Mouse (Mus musculus) heart, embryonic 13.5 days (tissue): ENCODE measurements around the gene Uxt. TPM values are rescaled to one million over a fixed set of nuclear protein-coding genes. Genes with fewer than 3 reads are reported as not detected.
A peak's percentile ranks its signal among the peaks of the same experiment; 100 is the strongest.

Source experiments
- ATAC-seq: fragments of 200-750 bp; cut with Nextera tagmentation; 2 replicates; pipeline ENCODE4 v1.8.0; 2017; ENCODE audit warnings: moderate TSS enrichment; ENCODE audit not compliant: insufficient number of reproducible peaks, low FRiP score, low TSS enrichment; ENCODE audit errors: extremely low read depth
- H3K27ac ChIP-seq: fragments of 300-500 bp; sonication (generic); replicated peaks from 2 replicates; pipeline ENCODE4 v1.5.1; 2015; ENCODE audit warnings: moderate library complexity, mild to moderate bottlenecking, inconsistent platforms
- H3K27me3 ChIP-seq: fragments of 300-500 bp; sonication (generic); replicated peaks from 2 replicates; pipeline ENCODE4 v1.6.1; 2015; ENCODE audit warnings: mild to moderate bottlenecking, inconsistent platforms
- H3K36me3 ChIP-seq: fragments of 300-500 bp; sonication (generic); 2 replicates; pipeline ENCODE4 v1.6.1; 2015; ENCODE audit warnings: mild to moderate bottlenecking, inconsistent platforms
- H3K4me1 ChIP-seq: fragments of 300-500 bp; sonication (generic); 2 replicates; pipeline ENCODE4 v1.6.1; 2015; ENCODE audit warnings: inconsistent platforms
- H3K4me2 ChIP-seq: fragments of 300-500 bp; sonication (generic); 2 replicates; pipeline ENCODE4 v1.6.1; 2015; ENCODE audit warnings: inconsistent platforms, mild to moderate bottlenecking, moderate library complexity
- H3K4me3 ChIP-seq: fragments of 300-500 bp; sonication (generic); 2 replicates; pipeline ENCODE4 v1.5.1; 2015; ENCODE audit warnings: moderate library complexity, mild to moderate bottlenecking, inconsistent platforms
- H3K9ac ChIP-seq: fragments of 300-500 bp; sonication (generic); 2 replicates; pipeline ENCODE4 v1.6.1; 2015; ENCODE audit warnings: inconsistent platforms, mild to moderate bottlenecking, moderate library complexity
- H3K9me3 ChIP-seq: fragments of 300-500 bp; sonication (generic); 2 replicates; pipeline ENCODE4 v1.6.1; 2016; ENCODE audit warnings: inconsistent platforms
- WGBS: fragments of 180-500 bp; shearing (Covaris S2); methylation state at CpG from one replicate; pipeline ENCODE4 v1.1.7; 2015; ENCODE audit warnings: mixed read lengths; 5-methylcytosine and 5-hydroxymethylcytosine counted together
- polyA plus RNA-seq: library from polyadenylated mRNA; unstranded; fragments of >200 nt; fragmentation: Nextera tagmentation; extraction: Ambion mirVana; gene quantifications from 2 replicates; pipeline ENCODE4 v1.2.1, GENCODE M21; 2015

The Uxt gene
- 46.6 and 56.5 TPM in 2 replicates for polyA plus RNA-seq

DNA sequence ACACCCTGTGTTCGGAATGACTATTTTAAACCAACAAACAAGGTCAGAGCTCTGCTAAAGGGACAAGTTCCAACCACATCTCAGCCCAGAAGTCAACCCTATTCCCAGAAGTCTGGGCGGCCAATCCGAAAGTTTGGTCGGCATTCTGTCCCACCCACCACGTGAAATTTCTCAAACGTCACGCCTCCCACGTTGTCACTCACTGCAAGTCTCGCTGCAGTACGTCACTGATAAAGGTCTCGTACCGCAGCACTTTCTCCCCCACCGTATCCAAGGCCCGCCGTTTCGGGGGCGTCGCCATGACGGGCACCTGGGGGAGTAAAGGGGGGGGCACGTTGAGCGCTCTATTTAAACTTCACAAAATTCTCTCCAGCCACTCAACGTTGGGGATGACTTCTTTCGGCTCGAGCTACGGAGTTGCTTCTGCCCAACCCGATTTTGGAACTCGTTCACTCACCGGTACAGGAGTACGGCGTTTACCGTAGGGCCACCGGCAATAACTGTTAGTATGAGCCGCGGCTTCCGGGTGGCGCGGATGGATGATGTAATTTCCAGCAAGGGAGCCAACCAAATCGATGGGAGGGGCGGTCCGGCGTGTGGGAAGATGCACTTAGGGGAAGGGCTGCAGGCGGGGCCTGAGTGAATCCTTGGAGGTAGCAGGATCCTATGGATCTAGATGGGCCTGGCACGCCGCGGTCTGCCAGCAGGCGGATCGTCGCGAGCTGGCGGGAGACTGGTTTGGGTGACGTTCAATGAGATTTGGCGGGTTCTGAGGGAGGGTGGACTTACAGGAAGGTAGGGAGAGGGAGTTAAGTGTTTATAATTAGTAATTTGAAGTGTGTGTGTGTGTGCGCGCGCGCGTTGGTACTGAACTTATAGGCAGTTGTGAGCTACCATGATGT lies at the start of gene Uxt:
Gene Uxt, minus strand, starts transcription at position 541 of the 902 bp plus-strand sequence.
- Histone ChIP-seq H3K36me3 (peaks cover 19% of the 10 kb centered on the region), H3K9me3 (no peaks in the 10 kb centered on the region), H3K4me3 (peak within 1 kb of the TSS; percentile 62), H3K27me3 (no peaks in the 10 kb centered on the region), H3K4me1 (0 out of 2 replicates have a peak, but pooled peaks cover 2% of the 10 kb centered on the region), H3K4me2 (peak within 1 kb of the TSS; percentile 66), H3K27ac (peak within 1 kb of the TSS; percentile 90), H3K9ac (peak within 1 kb of the TSS; percentile 77)
- 11% methylated on average over 57 of the region's 57 CpGs for WGBS
- ATAC-seq: peak; percentile 94

DNA sequence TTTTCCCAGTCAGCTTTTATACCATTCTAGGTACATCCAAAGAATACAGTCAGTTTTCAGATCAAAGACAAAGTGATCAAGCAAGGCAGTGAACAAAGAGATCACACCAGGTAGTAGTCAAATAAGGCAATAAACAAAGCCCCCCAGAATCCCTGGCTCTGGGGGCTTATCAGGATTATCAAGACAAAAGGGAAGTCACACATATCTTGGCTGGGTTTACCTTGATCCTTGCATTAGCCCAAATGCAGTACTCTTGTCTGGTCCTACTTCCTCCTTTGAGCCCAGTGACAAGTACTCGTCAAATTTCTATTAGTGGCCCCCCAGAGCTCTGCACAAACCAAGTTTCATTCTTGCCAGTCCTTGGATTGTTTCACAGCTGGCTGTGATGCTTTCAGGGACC lies 19.1 kb upstream of the Uxt start:
- 62% methylated on average over 1 of the region's 1 CpGs for whole genome bisulfite sequencing
- Histone ChIP-seq H3K36me3 (peaks cover 6% of the 10 kb centered on the region; the same call in 1 of the 2 replicates), H3K4me1 (no peaks in the 10 kb centered on the region), H3K27ac (no peak overlapping the region), H3K9ac (no peak overlapping the region), H3K27me3 (no peaks in the 10 kb centered on the region), H3K4me3 (no peak overlapping the region), H3K9me3 (no peaks in the 10 kb centered on the region), H3K4me2 (no peak overlapping the region)
- ATAC-seq: no peak

DNA sequence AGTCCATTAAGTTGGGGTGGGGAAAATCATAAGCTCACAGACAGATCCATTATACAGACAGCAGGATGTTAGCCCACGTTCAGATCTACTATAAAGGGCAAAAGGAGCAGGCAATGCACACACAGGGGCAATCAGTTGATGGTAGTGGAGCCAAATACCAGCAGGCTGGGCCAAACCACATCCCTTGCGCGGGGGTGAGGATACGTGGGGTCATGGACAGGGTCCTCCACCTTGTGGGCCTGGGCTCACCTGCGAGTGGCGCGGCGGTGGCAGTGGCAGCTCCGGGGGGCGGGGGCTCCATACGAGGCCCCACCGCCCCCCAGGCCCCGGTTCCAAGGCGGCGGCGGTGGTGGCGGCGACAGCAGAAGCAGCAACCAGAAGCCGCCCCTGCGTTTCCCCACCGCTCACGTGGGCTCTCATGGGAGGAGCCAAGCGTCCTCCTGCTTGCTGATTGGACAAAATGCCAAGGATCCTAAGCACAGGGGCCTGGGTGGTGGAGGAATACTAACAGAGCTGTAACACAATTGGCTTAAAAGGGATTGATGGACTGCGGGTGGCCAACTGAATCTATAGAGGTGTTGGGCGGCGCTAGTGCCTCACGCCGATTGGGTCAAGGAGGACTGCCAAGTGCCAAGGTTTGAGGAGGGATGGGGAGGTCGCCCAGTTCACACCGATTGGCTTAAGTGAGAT lies 11.5 kb downstream of the Uxt start, which contains the start of gene Elk1:
Gene Elk1, minus strand, starts transcription at position 418 of the 690 bp plus-strand sequence.
- 11% methylated on average over 30 of the region's 30 CpGs for WGBS
- no peaks in the 10 kb centered on the region for H3K9me3 ChIP-seq
- peak within 1 kb of the TSS; percentile 69 for H3K4me2 ChIP-seq
- H3K27me3 ChIP-seq: no peaks in the 10 kb centered on the region
- H3K4me3 ChIP-seq: peak within 1 kb of the TSS; percentile 71
- H3K27ac ChIP-seq: peak within 1 kb of the TSS; percentile 74
- peaks cover 3% of the 10 kb centered on the region; the same call in 1 of the 2 replicates for H3K36me3 ChIP-seq
- peak within 1 kb of the TSS; percentile 85 for H3K9ac ChIP-seq
- peaks cover 6% of the 10 kb centered on the region; the same call in 1 of the 2 replicates for H3K4me1 ChIP-seq
- ATAC-seq: peak; percentile 89

DNA sequence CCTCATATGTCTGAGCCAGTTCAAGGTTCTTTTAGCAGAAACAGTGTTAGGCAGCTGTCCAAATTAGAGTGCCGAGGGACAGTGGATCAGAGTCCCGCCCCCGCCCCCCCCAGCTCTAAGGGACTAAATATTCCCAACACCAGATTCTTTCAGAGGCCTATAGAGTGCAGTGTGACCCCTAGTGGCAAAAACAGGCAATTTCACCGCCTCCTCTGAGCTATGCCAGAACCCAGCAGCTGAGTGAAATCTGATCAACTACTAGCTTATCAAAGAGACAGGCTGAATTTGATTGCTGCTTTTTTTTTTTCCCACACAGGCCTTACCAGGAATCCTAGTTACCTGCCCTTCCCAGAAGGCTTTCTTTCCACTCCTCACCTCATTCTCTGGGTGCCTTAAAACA lies 15.8 kb downstream of the Uxt start:
- H3K4me1 ChIP-seq: peaks cover 6% of the 10 kb centered on the region; the same call in 1 of the 2 replicates
- H3K27me3 ChIP-seq: no peaks in the 10 kb centered on the region
- no peak overlapping the region for H3K4me3 ChIP-seq
- H3K9ac ChIP-seq: no peak overlapping the region
- no peak for ATAC-seq
- H3K4me2 ChIP-seq: no peak overlapping the region
- WGBS: 11% methylated on average over 4 of the region's 4 CpGs
- H3K27ac ChIP-seq: no peak overlapping the region
- no peaks in the 10 kb centered on the region for H3K9me3 ChIP-seq
- 0 out of 2 replicates have a peak, but pooled peaks cover 6% of the 10 kb centered on the region for H3K36me3 ChIP-seq

GRCm38 (mm10) chrX:20931963-20932362 lies 29.9 kb downstream of the Uxt start:
- H3K27ac ChIP-seq: no peak overlapping the region
- no peak for ATAC-seq
- 82% methylated on average over 1 of the region's 1 CpGs for WGBS
- H3K27me3 ChIP-seq: no peaks in the 10 kb centered on the region
- no peaks in the 10 kb centered on the region for H3K9me3 ChIP-seq
- no peak overlapping the region for H3K4me2 ChIP-seq
- no peak overlapping the region for H3K4me3 ChIP-seq
- H3K4me1 ChIP-seq: no peaks in the 10 kb centered on the region
- peaks cover 58% of the 10 kb centered on the region for H3K36me3 ChIP-seq
- H3K9ac ChIP-seq: no peak overlapping the region

DNA sequence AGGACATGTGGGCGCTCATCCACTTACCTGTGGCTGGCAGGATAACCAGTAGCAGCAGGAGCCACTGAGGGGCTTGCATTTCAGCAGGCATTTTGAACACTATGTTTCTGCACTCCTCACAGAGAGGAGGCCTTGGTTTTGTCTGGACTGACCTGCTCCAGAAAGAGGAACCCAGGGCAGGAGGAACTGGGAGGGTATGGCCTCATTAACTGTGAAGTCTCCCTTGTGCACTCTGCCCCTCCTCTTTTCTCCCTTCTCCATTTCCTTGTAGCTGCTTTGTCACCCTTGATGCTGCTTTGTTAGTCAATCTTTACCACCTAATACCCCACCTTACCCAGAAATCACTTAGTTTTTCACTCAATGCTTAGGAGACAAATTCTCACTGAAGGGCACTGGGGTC lies 30.5 kb downstream of the Uxt start, which contains the start of gene Cfp:
Gene Cfp, minus strand, starts transcription at position 192 of the 400 bp plus-strand sequence.
- Histone ChIP-seq H3K4me2 (no peak within 1 kb of the TSS), H3K36me3 (peaks cover 55% of the 10 kb centered on the region), H3K27ac (no peak within 1 kb of the TSS), H3K9ac (no peak within 1 kb of the TSS), H3K4me1 (no peaks in the 10 kb centered on the region), H3K27me3 (no peaks in the 10 kb centered on the region), H3K9me3 (no peaks in the 10 kb centered on the region), H3K4me3 (no peak within 1 kb of the TSS)
- no peak for ATAC-seq
- WGBS: 93% methylated on average over 1 of the region's 1 CpGs

- Histone ChIP-seq H3K4me1 (no peaks in the 10 kb centered on the region), H3K4me2 (no peak overlapping the region), H3K36me3 (peaks cover 46% of the 10 kb centered on the region), H3K27me3 (no peaks in the 10 kb centered on the region), H3K27ac (no peak overlapping the region), H3K9ac (no peak overlapping the region), H3K9me3 (no peaks in the 10 kb centered on the region), H3K4me3 (no peak overlapping the region)
- no peak for ATAC-seq
- WGBS: 87% methylated on average over 1 of the region's 1 CpGs
Observed at GRCm38 (mm10) chrX:20929859-20930258, 32.0 kb downstream of the Uxt start.

- Histone ChIP-seq H3K4me3 (no peak overlapping the region), H3K9me3 (no peaks in the 10 kb centered on the region), H3K36me3 (peaks cover 28% of the 10 kb centered on the region), H3K4me2 (no peak overlapping the region), H3K4me1 (0 out of 2 replicates have a peak, but pooled peaks cover 4% of the 10 kb centered on the region), H3K27me3 (peaks cover 9% of the 10 kb centered on the region), H3K27ac (no peak overlapping the region), H3K9ac (no peak overlapping the region)
- no peak for ATAC-seq
Observed at GRCm38 (mm10) chrX:20924976-20925375, 36.8 kb downstream of the Uxt start.

- H3K4me2 ChIP-seq: no peak overlapping the region
- no peak for ATAC-seq
- no peak overlapping the region for H3K9ac ChIP-seq
- peaks cover 23% of the 10 kb centered on the region for H3K36me3 ChIP-seq
- 0 out of 2 replicates have a peak, but pooled peaks cover 4% of the 10 kb centered on the region for H3K4me1 ChIP-seq
- H3K27me3 ChIP-seq: peaks cover 22% of the 10 kb centered on the region
- no peaks in the 10 kb centered on the region for H3K9me3 ChIP-seq
- no peak overlapping the region for H3K27ac ChIP-seq
- H3K4me3 ChIP-seq: no peak overlapping the region
- 81% methylated on average over 1 of the region's 1 CpGs for WGBS
Observed at GRCm38 (mm10) chrX:20923506-20923905, 38.3 kb downstream of the Uxt start.

- Histone ChIP-seq H3K9ac (no peak overlapping the region), H3K36me3 (peaks cover 6% of the 10 kb centered on the region; the same call in 1 of the 2 replicates), H3K4me1 (0 out of 2 replicates have a peak, but pooled peaks cover 4% of the 10 kb centered on the region), H3K27me3 (peaks cover 25% of the 10 kb centered on the region), H3K27ac (no peak overlapping the region), H3K9me3 (no peaks in the 10 kb centered on the region), H3K4me2 (peak overlapping the region; percentile 70), H3K4me3 (no peak overlapping the region)
- no peak for ATAC-seq
- 38% methylated on average over 5 of the region's 5 CpGs for WGBS
Observed at GRCm38 (mm10) chrX:20921366-20921765, 40.5 kb downstream of the Uxt start.

DNA sequence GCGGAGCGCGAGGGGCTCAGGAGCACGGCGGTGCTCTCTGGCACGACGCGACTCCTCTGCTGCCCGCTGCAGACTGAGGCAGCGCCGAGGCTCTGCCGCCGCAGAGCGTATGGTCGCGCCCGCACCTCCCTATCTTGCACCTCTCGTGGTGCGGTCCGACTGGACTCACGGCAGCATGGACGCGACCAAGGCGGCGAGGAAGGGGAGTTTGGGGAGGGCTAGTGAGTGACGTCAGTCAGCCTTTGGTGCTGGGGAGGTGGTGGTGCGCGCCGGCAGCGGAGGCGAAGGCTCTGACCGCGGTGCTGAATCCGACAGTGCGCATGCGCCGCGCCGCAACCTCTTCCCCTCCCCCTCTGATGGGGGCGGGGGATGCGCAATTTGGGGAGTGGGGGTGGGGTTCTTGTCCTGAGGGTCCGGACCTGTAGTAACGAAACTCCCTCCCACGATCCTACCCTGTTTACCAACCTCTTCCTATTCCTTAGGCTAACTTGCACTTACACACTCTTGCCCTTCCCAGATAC lies 40.9 kb downstream of the Uxt start, which contains the start of gene Syn1:
Gene Syn1, minus strand, starts transcription at position 161 of the 521 bp plus-strand sequence.
- H3K4me2 ChIP-seq: peak within 1 kb of the TSS; percentile 70
- H3K36me3 ChIP-seq: peaks cover 6% of the 10 kb centered on the region; the same call in 1 of the 2 replicates
- 0 out of 2 replicates have a peak, but pooled peaks cover 4% of the 10 kb centered on the region for H3K4me1 ChIP-seq
- H3K4me3 ChIP-seq: peak within 1 kb of the TSS; percentile 45
- peaks cover 25% of the 10 kb centered on the region for H3K27me3 ChIP-seq
- peak within 1 kb of the TSS; percentile 2 for H3K9ac ChIP-seq
- WGBS: 3% methylated on average over 41 of the region's 44 CpGs
- no peak within 1 kb of the TSS for H3K27ac ChIP-seq
- ATAC-seq: peak; percentile 58; the same call in 1 of the 2 replicates
- no peaks in the 10 kb centered on the region for H3K9me3 ChIP-seq
